Mouse (Mus musculus) thymus, adult 2 months (tissue): ENCODE data around the gene Gm10197.

Experiments
- CTCF ChIP-seq: fragments of 200-500 bp; IDR thresholded peaks from 2 replicates; pipeline ENCODE4 v1.5.1; 2012; ENCODE audit warnings: mild to moderate bottlenecking, control low read depth, low read length, moderate library complexity, borderline replicate concordance; ENCODE audit not compliant: control insufficient read depth, poor library complexity, insufficient read depth; ENCODE audit errors: extremely low read depth
- POLR2A ChIP-seq: fragments of 200-500 bp; IDR thresholded peaks from 2 replicates; pipeline ENCODE4 v1.6.1; 2012; ENCODE audit warnings: mild to moderate bottlenecking, low read length, control low read depth, moderate library complexity; ENCODE audit not compliant: control insufficient read depth, poor library complexity, insufficient read depth; ENCODE audit errors: extremely low read depth

- TF ChIP-seq CTCF = no peak
- no peak for TF ChIP-seq POLR2A
Measured at GRCm38 (mm10) chr19:53383336-53383735, 11.8 kb upstream of the Gm10197 start.
